8 mouse cellular contexts compared by ENCODE assay signal in the genomic region with DNA sequence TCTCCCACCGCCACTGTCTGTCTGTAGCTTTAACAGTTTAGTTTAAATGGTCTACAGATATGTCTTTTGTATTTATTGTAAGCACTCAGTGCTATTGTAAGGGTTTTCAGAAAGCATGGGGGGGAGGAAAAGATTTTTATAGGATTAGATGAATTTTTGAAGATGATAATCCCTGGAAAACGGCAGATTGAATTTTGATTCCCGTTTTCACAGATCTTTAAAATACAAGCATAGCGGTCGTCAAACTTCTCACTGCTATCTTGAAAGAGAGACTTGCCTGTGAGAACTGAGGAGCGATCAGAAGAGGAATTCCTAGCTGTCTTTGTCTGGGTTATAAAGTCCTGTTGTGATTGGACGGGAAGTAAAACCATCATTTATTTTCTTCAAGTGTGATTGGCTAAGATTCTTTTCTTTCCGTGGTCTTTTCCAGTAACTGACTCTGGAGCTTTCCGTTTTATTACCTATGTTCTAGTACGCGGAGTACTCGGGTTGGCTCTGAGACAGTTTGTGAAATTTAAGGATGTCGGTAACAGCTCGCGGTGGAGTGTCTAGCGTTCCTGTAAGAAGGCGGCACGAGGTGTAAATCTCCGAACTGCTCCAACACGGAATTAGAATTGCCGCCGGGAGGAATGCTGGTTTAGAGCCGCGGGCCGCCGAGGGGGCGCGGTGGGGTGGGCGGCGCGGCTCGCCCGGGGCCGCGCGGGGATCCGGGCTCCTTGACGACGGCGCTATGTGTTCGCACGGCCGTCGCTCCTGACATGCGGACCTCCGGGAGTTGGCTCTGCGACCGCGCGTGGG. TPM values are rescaled to one million over a fixed set of nuclear protein-coding genes. Genes with fewer than 3 reads are reported as not detected.
DNase-seq lines count a peak whose midpoint lies in the region; ATAC-seq and TF ChIP-seq lines count a peak whose summit lies in the region.

No protein-coding gene starts in this region.

- peak overlapping the region; percentile 87 for H3K4me3 ChIP-seq in embryonic facial prominence, embryonic 15.5 days (replicated peaks)
- H3K4me3 ChIP-seq in heart, embryonic 10.5 days: peak overlapping the region; percentile 96
- H3K4me3 ChIP-seq in limb, embryonic 15.5 days: peak overlapping the region; percentile 89
- peak overlapping the region; percentile 58 for H3K4me3 ChIP-seq in midbrain, postnatal 0 days (ENCODE audit: low read depth, low read length)

- peak overlapping the region; percentile 93 for H3K4me2 ChIP-seq in embryonic facial prominence, embryonic 15.5 days (replicated peaks)
- peak overlapping the region; percentile 91 for H3K4me2 ChIP-seq in limb, embryonic 15.5 days
- H3K4me2 ChIP-seq in midbrain, postnatal 0 days (ENCODE audit: low read depth, low read length, poor library complexity, severe bottlenecking): peak overlapping the region; percentile 70

- H3K27ac ChIP-seq in embryonic facial prominence, embryonic 15.5 days (replicated peaks): peak overlapping the region; percentile 91
- peak overlapping the region; percentile 92 for H3K27ac ChIP-seq in heart, embryonic 10.5 days
- peak overlapping the region; percentile 93 for H3K27ac ChIP-seq in limb, embryonic 15.5 days
- H3K27ac ChIP-seq in midbrain, postnatal 0 days (ENCODE audit: low read depth, low read length): peak overlapping the region; percentile 86

- H3K36me3 ChIP-seq in embryonic facial prominence, embryonic 15.5 days: no peaks in the 10 kb centered on the region
- H3K36me3 ChIP-seq in heart, embryonic 10.5 days: no peaks in the 10 kb centered on the region
- no peaks in the 10 kb centered on the region for H3K36me3 ChIP-seq in limb, embryonic 15.5 days
- no peaks in the 10 kb centered on the region for H3K36me3 ChIP-seq in midbrain, postnatal 0 days (ENCODE audit: insufficient read depth, low read length)

- no peaks in the 10 kb centered on the region for H3K9me3 ChIP-seq in embryonic facial prominence, embryonic 15.5 days (replicated peaks)
- no peaks in the 10 kb centered on the region for H3K9me3 ChIP-seq in heart, embryonic 10.5 days
- H3K9me3 ChIP-seq in limb, embryonic 15.5 days: no peaks in the 10 kb centered on the region
- no peaks in the 10 kb centered on the region for H3K9me3 ChIP-seq in midbrain, postnatal 0 days (ENCODE audit: low read length)

- H3K4me1 ChIP-seq in embryonic facial prominence, embryonic 15.5 days: peaks cover 32% of the 10 kb centered on the region
- H3K4me1 ChIP-seq in heart, embryonic 10.5 days: peaks cover 53% of the 10 kb centered on the region
- H3K4me1 ChIP-seq in limb, embryonic 15.5 days: peaks cover 16% of the 10 kb centered on the region
- H3K4me1 ChIP-seq in midbrain, postnatal 0 days (ENCODE audit: insufficient read depth, low read length): 0 out of 2 replicates have a peak, but pooled peaks cover 8% of the 10 kb centered on the region

- 1% methylated on average over 50 of the region's 50 CpGs for WGBS in embryonic facial prominence, embryonic 15.5 days
- under 1% methylated on average over 50 of the region's 50 CpGs for WGBS in heart, embryonic 10.5 days
- under 1% methylated on average over 50 of the region's 50 CpGs for WGBS in limb, embryonic 15.5 days
- 1% methylated on average over 46 of the region's 50 CpGs for WGBS in midbrain, postnatal 0 days

- H3K27me3 ChIP-seq in embryonic facial prominence, embryonic 15.5 days: no peaks in the 10 kb centered on the region
- no peaks in the 10 kb centered on the region for H3K27me3 ChIP-seq in heart, embryonic 10.5 days (ENCODE audit: insufficient read depth, poor library complexity, severe bottlenecking)
- H3K27me3 ChIP-seq in limb, embryonic 15.5 days: no peaks in the 10 kb centered on the region
- no peaks in the 10 kb centered on the region for H3K27me3 ChIP-seq in midbrain, postnatal 0 days (ENCODE audit: insufficient read depth, low read length)

- peak; percentile 48 for DNase-seq in urinary bladder, postnatal 14 days (ENCODE audit: low spot score)
- DNase-seq in urinary bladder, postnatal 25 days (ENCODE audit: low spot score): no peak
- no peak for DNase-seq in heart, embryonic 10.5 days (ENCODE audit: low spot score)
- peak; percentile 46 for DNase-seq in kidney, adult 9 months
- DNase-seq in midbrain, postnatal 0 days (ENCODE audit: low spot score): peak; percentile 79
- DNase-seq in cerebellum, adult 8-10 months: no peak

- H3K9ac ChIP-seq in embryonic facial prominence, embryonic 15.5 days: peak overlapping the region; percentile 67
- peak overlapping the region; percentile 77 for H3K9ac ChIP-seq in limb, embryonic 15.5 days
- H3K9ac ChIP-seq in midbrain, postnatal 0 days (replicated peaks; ENCODE audit: low read length, poor library complexity, severe bottlenecking): peak overlapping the region; percentile 86

- no peak for TF ChIP-seq CTCF in midbrain, postnatal 0 days (IDR thresholded peaks at IDR 0.05)

- ATAC-seq in embryonic facial prominence, embryonic 15.5 days (ENCODE audit: insufficient number of reproducible peaks, low FRiP score, low TSS enrichment, low read depth): peak; percentile 74
- peak; percentile 78 for ATAC-seq in limb, embryonic 15.5 days (ENCODE audit: insufficient number of reproducible peaks, low FRiP score, low TSS enrichment, low read depth)
- ATAC-seq in midbrain, postnatal 0 days (ENCODE audit: low FRiP score): peak; percentile 84

RNA-seq across cellular contexts. Expression of a gene that starts 29.5 kb away (rescaled TPM):
- polyA plus RNA-seq in embryonic facial prominence, embryonic 15.5 days (2015; fragmentation: Nextera tagmentation; extraction: Ambion mirVana): 47.7 and 55.5 TPM in 2 replicates
- polyA plus RNA-seq in heart, embryonic 10.5 days (2016; fragmentation: Nextera tagmentation; extraction: Ambion mirVana): 21.2 and 26.1 TPM in 2 replicates
- 54.9 and 55.0 TPM in 2 replicates for polyA plus RNA-seq in limb, embryonic 15.5 days (2015; fragmentation: Nextera tagmentation; extraction: Ambion mirVana)
- 28.1 and 30.0 TPM in 2 replicates for total RNA-seq in midbrain, postnatal 0 days (2014; rRNA removed)
- polyA plus RNA-seq in midbrain, postnatal 0 days (2015; fragmentation: Nextera tagmentation; extraction: Ambion mirVana): 26.6 and 26.7 TPM in 2 replicates

RNA-seq across cellular contexts. Expression of a gene that starts 30.3 kb away (rescaled TPM):
- polyA plus RNA-seq in embryonic facial prominence, embryonic 15.5 days (2015; fragmentation: Nextera tagmentation; extraction: Ambion mirVana): 56.1 and 56.6 TPM in 2 replicates
- polyA plus RNA-seq in heart, embryonic 10.5 days (2016; fragmentation: Nextera tagmentation; extraction: Ambion mirVana): 27.8 and 30.4 TPM in 2 replicates
- polyA plus RNA-seq in limb, embryonic 15.5 days (2015; fragmentation: Nextera tagmentation; extraction: Ambion mirVana): 41.8 and 46.5 TPM in 2 replicates
- total RNA-seq in midbrain, postnatal 0 days (2014; rRNA removed): 63.8 and 74.6 TPM in 2 replicates
- 33.8 and 45.1 TPM in 2 replicates for polyA plus RNA-seq in midbrain, postnatal 0 days (2015; fragmentation: Nextera tagmentation; extraction: Ambion mirVana)

Comparison
In these comparisons a context has a peak if more than half of its experiments do, and no peak if none do; other contexts are left out.
1. DNase-seq: peak in urinary bladder, postnatal 14 days (single experiment), kidney, adult 9 months (single experiment) and midbrain, postnatal 0 days (single experiment); none in urinary bladder, postnatal 25 days (single experiment), heart, embryonic 10.5 days (single experiment) and cerebellum, adult 8-10 months (single experiment).
2. Peak in every context shown above with its lines, with median percentiles within 50 percentile points of each other: ATAC-seq, H3K27ac ChIP-seq, H3K4me2 ChIP-seq, H3K4me3 ChIP-seq and H3K9ac ChIP-seq.